Mouse (Mus musculus) Muller cell, postnatal 12 days (primary cell): ENCODE data around the gene 4930539E08Rik.

Experiments used
- DNase-seq: peaks from one replicate; pipeline ENCODE4 v3.0.0-alpha.2; 2015; ENCODE audit errors: inconsistent ontology term

The 4930539E08Rik gene

GRCm38 (mm10) chr17:28930392-28931074 lies 15.4 kb upstream of the 4930539E08Rik start:
- peak; percentile 89 for DNase-seq

DNA sequence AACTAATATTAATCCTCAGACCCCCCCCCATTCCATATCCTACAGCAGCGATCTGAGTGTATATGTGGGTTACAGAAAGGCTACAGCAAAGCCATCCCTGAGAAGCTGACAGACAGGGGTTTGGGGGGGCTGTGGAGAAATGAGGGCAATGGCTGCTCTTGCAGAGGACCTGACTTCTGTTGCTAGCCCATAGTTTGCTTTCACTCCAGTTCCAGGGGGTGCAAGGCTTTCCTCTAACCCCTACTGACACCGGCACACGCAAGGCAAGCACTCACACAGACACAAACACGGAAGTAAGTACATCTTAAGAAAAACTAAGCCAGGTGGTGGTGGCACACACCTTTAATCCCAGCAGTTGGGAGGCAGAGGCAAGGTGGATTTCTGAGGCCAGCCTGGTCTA lies 14.2 kb upstream of the 4930539E08Rik start:
- DNase-seq = no peak

GRCm38 (mm10) chr17:28928004-28928403 lies 12.9 kb upstream of the 4930539E08Rik start:
- no peak for DNase-seq

DNA sequence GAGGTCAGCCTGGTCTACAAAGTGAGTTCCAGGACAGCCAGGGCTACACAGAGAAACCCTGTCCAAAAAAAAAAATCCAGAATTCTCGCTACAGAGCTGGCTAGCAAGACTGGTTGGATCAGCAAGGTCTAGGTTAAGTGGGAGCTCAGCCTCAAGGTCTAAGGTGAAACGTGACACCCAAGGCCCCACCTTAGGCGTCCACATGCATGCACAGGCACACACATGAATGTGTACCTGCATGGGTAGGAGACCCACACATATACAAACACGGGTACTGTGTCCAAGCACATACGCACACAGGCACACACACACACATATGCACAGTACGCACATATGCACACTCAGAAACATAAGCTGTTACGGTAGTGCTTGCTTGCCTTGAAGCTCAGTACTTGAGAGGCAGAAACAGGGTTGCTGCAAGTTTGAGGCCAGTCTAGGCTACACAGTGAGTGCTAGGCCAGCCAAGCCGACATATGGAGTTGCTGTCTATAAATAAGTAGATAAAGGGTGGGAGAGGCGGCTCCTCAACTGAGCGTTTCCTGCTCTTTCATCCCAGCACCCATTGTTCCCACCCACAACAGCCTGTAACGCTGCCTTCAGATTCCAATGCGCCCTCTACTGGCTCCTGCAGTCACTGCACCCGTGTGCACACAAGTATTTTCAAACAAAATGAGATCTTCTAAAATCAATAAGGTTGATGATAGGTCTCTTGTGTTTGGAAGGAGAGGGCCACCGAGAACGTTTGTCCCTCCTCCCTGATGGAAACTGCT lies 11.9 kb upstream of the 4930539E08Rik start:
- DNase-seq = no peak

DNA sequence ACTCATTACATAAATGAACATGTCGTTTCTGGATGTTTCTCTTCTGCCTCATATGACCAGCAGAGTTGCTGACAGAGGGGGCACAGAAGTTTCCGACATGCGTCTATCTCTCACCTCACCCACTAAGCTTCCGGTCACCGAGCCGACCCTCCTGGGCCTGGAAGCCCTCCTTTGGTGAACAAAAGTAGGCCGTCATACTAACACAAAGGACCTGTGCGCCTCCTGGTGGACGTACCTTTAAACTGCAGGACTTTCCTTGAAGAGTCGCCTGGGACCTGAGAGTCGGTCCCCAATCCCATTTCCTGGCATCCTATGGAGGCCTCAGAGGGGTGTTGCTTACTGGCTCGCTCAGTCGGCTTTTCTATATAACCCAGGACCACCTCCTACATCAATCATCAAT lies 11.3 kb upstream of the 4930539E08Rik start:
- DNase-seq = peak; percentile 57

- peak; percentile 25 for DNase-seq
Measured at GRCm38 (mm10) chr17:28924957-28925595, 10.0 kb upstream of the 4930539E08Rik start.

GRCm38 (mm10) chr17:28922096-28922495 lies 7.0 kb upstream of the 4930539E08Rik start:
- no peak for DNase-seq

- DNase-seq = no peak
Measured at GRCm38 (mm10) chr17:28921086-28921485, 6.0 kb upstream of the 4930539E08Rik start.

- no peak for DNase-seq
Measured at GRCm38 (mm10) chr17:28916520-28916919, 1.4 kb upstream of the 4930539E08Rik start.

DNA sequence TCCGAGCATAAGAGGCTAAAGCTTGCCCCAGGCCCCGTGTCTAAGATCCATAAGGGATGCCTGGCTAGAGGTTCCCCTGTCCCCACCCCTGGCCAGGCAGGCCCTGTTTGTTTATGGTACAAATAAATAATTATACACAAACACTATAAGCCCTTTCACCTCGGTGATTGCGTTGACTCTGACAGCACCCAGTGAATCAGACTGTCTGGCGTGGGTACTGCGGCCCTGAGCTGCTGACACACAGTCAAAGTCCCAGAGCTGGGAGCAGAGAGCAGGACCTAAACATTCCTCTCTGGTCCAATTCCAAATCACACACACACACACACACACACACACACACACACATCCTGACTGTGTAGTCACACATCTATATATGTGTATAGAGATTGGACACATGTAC lies 1.2 kb downstream of the 4930539E08Rik start:
- DNase-seq = no peak

DNA sequence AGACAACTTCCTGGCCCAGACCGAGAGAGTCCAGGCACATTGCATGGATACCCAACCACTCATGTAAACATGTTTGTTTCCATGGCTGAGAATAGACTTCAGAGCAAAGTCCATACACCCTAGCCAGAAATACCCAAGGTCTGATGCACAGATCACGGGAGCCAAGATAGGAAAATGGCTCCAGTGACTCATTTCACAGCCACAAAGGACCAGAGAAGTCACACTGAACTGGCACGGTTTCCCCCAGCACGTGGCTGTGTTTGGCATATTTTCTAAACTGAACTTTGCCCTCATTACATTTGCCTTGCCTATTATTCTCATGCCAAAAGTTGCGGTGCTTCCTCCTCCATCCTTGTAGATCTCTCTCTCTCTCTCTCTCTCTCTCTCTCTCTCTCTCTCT lies 1.9 kb downstream of the 4930539E08Rik start:
- peak; percentile 80 for DNase-seq

DNA sequence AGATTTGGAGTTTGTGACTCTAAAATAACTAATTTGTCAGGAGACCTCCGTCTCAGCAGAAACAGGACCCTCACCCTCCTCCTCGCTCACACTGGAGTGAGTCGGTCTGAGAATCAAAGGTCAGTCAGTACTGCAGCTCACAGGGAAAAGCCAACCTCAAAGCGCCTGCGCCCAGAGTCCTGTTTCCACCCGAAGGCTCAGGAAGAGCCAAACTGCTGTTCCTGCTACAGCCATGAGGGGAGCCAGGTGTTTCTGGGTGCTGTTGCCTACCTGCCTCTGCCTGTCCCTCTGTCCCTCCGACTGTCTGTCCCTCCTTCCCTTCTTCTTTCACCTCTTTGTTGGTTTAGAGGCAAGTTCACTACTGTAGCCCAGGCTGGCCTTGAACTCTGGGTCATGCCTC lies 5.0 kb downstream of the 4930539E08Rik start:
- no peak for DNase-seq

DNA sequence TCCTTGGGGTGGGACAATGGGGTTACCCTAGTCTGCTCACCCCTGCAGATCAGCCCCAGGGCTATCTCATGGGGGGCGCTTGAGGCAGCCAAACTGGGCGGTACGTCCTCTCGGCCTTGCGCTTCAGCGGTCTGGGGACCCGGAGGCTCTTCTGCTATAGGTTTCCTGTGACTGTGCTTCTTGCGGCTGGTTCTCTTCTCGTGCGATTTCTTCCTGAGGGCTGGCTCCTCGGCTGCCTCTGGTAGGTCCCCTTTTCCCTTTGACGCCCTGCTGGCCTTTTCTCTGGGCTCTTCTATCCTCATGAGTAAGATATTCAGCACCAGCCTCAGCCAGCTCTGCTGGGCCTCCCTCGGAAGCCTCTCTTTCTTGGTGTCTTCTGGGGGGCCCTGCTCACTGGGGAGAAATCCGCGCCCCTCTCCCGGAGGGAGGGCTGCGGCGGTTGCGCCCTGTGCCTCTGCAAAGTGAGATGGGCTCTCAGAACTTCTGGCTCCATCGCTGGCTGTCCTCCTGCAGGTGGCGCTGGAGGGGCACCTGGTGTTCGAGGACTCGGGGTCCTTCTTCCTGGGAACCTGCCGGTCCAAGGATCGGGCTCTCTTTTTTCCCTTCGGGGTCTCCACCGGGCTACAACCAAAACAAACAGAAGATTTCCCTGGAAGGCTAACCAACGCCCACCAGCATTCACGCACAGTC lies 5.7 kb downstream of the 4930539E08Rik start:
- peak; percentile 25 for DNase-seq

DNA sequence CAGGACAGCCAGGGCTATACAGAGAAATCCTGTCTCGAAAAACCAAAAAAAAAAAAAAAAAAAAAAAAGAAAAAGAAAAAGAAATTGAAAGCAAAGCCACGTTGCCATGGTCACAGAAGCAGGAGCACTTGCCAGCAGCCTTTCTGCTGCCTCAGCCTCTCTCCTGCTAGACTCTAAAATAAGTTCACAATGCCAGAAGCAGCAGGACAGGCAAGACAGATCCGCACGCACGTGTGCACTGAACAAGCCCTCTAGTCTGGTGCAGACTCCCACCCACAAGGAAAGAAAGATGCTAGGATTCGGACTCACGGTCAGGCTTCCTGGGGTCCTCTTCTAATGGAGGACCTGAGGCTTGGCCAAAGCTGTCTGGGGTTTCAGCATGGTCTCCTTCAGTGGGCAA lies 7.2 kb downstream of the 4930539E08Rik start:
- DNase-seq = no peak

DNA sequence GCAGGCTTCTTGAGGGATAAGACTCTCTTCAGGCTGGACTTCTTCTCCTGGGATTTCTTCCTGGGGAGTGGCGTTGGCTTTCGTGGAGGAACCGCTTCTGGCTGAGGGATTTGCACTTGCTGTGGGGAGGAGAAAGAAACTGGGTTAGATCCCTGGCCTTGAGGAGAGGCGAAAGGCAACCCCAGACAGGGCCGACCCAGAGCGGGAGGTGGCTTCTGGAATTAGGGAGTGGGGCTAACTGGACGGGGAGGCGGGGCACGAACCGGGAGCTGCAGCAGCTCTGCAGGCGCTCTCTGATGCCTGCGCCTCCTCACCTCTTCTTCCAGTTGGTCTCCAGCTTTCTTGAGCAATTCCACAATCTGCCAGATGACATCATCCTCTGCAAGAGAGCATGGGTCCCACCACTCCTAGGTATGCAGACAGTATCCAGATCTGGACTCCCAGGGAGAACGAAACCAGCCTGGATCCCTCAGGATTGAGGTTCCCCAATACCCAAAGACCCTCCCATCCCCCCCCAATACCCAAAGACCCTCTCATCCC lies 9.7 kb downstream of the 4930539E08Rik start:
- DNase-seq = no peak

GRCm38 (mm10) chr17:28904546-28905376 lies 10.4 kb downstream of the 4930539E08Rik start:
- DNase-seq = peak; percentile 47

DNA sequence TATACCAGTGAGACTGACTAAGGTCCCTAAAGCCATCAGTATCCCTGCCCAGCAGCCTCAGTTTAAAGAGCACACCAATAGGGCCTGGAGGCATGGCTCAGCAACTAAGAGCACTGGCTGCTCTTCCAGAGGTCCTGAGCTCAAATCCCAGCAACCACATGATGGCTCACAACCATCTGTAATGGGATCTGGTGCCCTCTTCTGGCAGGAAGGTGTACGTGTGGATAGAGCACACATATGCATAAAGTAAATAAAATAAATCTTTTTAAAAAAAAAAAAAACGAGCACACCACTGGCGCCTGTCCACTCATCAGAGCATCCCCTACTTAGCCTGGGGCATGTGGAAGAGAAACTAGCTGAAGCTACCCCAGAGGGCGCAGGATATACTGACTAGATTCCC lies 13.6 kb downstream of the 4930539E08Rik start:
- DNase-seq = no peak

DNA sequence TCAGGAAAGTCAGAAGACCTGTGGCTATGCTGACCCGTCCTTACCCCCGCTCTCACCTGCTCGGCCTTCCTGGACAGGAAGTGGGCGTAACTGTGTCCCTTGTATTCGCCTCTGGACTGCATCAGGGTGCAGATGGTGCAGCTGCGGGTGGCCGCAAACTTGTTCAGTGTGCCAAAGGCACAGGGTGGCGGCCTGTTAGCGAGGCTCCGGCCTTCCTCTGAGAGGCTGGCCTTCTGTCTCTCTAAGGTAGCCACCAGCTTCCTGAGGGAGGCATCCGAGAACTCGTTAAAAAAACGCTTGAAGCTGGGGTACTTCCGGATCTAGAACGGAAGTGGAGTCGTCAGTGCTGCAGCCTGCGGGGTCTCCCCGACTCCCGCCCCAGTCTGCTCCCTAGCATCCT lies 15.7 kb downstream of the 4930539E08Rik start:
- no peak for DNase-seq

DNA sequence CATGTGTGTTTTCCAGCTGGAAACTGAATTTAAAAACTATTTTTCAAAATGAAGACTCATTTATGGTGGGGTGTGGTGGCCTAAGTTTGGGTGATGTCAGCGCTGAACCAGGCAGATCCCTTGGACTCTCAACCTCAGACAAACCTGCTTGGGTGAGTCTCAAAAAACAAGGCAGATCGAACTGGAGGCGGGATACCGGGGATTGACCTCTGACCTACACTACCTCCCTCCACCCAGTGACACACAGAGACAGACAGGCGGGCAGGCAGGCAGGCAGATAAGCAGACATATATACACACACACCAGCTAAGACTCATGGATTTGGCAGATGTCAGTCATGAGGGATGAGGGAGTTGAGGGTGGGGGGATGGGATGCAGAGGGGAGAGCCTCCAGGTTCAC lies 16.9 kb downstream of the 4930539E08Rik start:
- DNase-seq = no peak

- DNase-seq = no peak
Measured at GRCm38 (mm10) chr17:28897817-28898216, 17.3 kb downstream of the 4930539E08Rik start.
